Mouse (Mus musculus) WW6 (cell line): ENCODE data around the gene Scly.

ENCODE experiments used
- DNase-seq: peaks from one replicate; pipeline ENCODE4 v3.0.0-alpha.2; 2013; ENCODE audit warnings: low read depth, low spot score

Scly gene

DNA sequence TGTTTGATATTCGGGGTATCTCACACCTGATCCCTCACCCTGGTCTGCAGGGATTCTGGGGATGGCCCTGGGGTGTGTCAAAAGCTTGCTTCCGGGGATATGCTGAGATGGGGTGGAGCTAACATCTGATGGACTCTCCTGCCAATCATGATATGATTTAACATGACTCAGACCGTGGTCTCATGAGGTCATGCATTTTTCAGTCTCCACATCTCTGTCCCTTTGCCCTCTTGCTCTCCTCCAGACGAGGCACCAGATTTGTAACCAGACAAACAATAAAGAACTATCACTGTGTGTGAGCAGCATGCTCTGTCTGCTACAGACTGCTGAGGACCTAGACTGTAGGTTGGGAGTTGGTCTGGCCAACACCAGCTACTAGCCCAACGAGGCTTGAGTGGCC is 64.0 kb downstream of the Scly start:
- DNase-seq, result no peak

DNA sequence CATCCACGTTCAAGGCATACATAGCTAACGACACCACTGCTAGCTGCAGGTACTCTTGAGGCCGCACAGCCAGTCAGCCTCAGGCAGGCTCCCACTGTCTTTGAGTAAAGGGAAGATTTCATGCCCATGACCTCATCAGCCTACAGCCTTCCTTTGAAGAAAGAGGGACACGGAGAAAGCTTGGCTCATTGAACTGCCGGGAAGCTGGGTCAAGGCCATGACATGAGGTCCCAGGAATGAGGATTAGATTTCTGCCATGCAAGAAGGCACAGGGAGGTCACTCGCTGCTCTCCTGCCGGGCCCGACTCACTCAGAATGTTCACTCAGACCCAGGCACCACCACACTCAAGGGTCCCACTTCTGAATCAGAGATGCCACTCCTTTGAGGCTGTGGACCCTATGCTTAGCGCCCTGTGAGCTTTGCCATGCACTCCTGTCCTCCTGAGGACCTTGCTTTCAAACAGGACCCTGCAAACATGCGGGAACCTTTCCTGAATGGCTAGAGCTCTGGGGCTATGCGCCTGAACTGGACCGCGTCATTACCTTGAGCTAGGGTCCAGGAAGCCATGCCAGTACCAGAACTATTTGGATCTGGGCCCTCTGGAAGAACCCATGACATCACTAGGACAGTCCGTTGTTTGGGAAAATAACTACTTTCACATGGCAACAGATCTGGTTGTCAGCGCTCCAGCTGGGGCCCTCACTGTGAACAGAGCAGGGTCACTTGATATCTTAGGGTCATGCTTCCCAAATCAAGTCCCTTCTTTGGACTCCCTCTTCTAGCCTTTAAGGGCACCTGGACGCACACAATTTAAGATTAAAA is 66.9 kb downstream of the Scly start:
- no peak for DNase-seq

DNA sequence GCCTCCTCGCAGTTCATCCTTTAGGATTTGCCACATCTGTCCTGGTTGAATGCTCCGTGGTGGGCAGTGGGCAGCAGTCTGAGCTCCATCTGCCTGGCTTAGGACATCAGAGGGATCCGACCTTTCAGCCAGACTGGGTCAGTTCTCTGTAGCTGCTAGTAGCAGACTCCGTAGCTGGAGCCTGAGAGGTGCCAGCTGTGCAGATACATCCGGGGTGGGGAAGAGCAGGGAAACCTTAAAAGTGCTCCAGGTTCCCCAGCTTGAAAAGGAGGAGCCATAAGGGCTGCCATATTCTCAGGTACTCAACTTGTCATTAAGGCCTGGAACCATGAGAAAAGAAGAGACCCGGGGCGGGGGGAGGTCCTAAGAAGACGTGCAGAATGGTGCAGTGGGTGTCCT is 67.7 kb downstream of the Scly start:
- DNase-seq, result no peak

DNA sequence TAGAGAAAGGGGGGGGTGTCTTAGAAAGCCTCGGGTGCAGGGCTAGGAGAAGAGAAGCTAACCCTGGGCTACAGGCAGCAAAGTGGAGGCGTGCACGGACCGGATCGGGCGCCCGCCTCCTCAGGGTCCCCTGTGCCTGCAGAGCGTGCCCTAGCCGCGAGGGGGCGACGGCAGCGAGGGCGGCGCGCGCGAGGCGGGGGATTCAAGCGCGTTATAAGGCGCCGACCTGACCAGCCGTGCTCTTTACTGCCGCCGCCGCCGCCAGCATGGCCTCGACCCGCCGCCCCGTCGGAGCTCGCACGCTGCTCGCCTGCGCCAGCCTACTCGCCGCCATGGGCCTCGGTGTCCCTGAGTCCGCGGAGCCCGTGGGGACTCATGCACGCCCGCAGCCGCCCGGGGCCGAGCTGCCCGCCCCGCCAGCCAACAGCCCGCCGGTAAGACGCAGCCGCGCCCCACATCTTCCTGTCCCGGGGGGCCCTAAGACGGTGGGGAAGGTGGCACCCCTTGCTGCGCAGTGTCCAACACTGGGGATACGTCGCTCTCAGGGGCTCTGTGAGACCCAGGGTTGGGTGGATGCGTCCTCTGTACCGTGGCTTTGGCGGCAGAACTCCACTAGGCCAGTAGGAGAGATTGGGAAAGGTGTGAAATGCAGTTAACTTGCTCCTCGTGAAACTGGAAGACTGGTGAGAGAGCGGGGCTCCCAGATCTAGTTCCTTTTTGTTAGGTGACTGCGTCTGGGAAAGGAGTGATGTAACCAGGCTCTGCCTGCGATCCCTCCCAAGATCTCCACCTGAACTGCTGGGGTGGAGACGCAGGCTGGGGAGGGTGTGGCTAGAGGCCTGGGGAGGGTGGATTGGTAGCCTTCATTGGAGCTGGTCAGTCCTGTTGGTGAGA is 68.3 kb downstream of the Scly start, which contains the start of gene Erfe:
Gene Erfe, plus strand, starts transcription at position 216 of the 894 bp plus-strand sequence.
- peak; percentile 55 for DNase-seq

DNA sequence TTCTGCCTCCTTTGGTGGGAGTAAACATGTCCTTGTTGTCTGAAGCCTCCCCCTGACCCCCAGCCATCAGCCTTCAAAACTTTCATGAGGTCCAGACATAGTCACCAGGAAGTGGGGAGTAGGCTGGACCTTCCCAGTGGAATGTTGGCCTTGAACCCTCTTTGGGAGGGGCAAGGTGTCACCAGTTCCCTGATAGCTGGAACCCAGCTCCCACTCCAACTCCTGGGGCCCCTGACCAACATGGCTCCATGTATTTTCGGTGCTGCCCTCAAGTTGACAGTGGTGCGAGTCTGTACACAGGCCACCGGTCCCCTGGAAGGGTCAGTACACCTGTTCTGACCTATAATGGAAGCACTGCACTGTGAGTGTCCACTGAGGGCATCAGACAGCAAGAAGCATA is 69.2 kb downstream of the Scly start:
- DNase-seq, result no peak

DNA sequence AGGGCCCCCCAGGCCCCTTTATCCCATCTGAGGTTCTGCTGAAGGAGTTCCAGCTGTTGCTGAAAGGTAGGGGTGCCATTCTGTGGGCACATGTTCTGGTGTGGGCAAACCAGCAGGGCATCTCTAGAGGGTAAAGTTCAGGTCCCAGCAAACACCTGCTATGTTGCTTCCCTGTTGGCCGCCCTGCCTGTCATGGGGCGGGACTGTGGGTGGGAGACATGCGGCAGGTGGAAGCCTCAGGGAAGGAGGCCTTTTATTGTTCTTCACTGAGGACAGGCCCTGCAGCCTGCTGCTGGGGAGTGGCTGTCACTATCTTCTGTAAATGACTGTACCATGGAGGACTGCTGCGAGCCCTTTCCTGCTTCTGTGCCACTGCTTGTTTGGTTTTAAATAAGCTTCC is 71.3 kb downstream of the Scly start:
- DNase-seq, result no peak

DNA sequence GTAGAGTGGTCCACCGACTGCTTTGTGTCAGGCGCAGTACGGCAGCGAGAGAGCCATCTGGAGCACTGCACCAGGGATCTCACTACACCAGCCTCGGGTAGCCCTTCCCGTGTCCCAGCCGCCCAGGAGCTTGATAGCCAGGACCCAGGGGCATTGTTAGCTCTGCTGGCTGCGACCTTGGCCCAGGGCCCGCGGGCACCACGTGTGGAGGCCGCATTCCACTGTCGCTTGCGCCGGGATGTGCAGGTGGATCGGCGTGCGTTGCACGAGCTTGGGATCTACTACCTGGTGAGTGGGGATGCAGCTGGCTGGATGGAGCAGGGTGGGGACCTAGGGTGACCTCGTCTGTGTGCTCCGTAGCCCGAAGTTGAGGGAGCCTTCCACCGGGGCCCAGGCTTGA is 71.9 kb downstream of the Scly start:
- DNase-seq, result no peak
